Mouse (Mus musculus): ENCODE data around the gene Wfdc6a. TPM values are rescaled to one million over a fixed set of nuclear protein-coding genes. Genes with fewer than 3 reads are reported as not detected.

Wfdc6a gene
- polyA plus RNA-seq, 1 experiment from 2014 or later = 0.25 TPM

DNA sequence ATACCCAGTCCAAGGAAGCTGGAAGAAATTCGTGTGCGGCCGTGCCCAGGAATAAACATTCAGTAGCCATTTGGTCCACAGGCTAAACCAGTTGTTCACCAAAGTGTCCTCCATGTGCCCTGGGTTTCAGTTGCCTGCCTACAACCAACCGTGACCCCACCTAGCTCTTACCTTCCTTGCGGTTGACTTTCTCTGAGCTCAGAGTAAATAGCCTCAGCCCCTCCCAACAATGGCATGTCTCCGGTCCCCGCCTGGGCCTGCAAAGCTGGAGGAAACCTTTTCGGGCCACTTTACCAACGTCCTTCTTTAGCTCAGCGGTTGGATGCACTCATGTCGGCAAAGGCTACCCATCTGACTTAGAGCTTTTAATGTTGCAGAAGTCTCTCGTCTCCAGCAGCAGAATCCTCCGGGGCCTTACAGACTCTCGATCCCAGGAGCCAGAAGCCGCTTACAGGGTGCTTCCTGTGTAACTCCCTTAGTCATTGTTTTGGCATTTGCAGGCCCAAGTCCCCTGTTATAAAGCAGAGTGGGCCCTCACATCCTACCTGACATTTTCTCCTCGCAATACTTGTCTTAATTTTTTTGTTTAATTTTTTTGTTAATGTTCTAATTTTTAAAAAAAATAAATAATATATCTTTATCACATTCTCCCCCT, 26.1 kb downstream of the Wfdc6a start:
- Histone ChIP-seq H3K9ac (no peak overlapping the region), H3K27ac (no peak overlapping the region), H3K4me3 (replicated peaks; ENCODE audit: low read length) (no peak overlapping the region), H3K4me2 (replicated peaks) (no peak overlapping the region), H3K4me1 (replicated peaks; ENCODE audit: control insufficient read depth, insufficient read depth, low read length) (peaks cover 9% of the 10 kb centered on the region; the same call in 1 of the 2 replicates), H3K27me3 (ENCODE audit: control insufficient read depth, insufficient read depth, low read length) (peaks cover 16% of the 10 kb centered on the region; the same call in 1 of the 2 replicates), H3K36me3 (replicated peaks; ENCODE audit: control insufficient read depth, insufficient read depth) (no peaks in the 10 kb centered on the region), H3K9me3 (ENCODE audit: control insufficient read depth, low read length) (no peaks in the 10 kb centered on the region)
- ATAC-seq (ENCODE audit: low FRiP score) (no peak), DNase-seq (ENCODE audit: low spot score) (no peak)
- 61% methylated on average over 16 of the region's 16 CpGs for WGBS

DNA sequence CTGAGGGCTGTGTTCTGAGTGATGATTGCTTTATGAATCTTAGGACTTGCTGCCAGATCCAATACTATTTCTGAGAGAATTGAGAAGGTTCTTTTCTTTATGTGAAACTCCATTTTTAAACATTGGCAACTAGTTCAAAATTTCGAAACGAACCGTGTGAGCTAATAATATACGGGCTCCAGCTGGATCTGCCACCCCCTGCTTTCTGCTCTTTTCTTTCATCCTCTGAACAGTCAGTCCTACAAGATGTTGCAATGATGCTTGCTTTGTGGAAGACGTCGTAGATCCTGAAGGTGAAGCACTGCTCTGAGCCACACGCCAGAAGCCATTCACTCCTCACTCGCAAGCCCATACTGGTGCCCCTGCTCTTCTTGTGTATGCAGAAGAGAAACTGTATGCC, 26.8 kb downstream of the Wfdc6a start:
- Histone ChIP-seq H3K4me2 (replicated peaks) (no peak overlapping the region), H3K4me3 (replicated peaks; ENCODE audit: low read length) (no peak overlapping the region), H3K27me3 (ENCODE audit: control insufficient read depth, insufficient read depth, low read length) (peaks cover 14% of the 10 kb centered on the region; the same call in 1 of the 2 replicates), H3K9ac (no peak overlapping the region), H3K9me3 (ENCODE audit: control insufficient read depth, low read length) (no peaks in the 10 kb centered on the region), H3K36me3 (replicated peaks; ENCODE audit: control insufficient read depth, insufficient read depth) (no peaks in the 10 kb centered on the region), H3K4me1 (replicated peaks; ENCODE audit: control insufficient read depth, insufficient read depth, low read length) (peaks cover 4% of the 10 kb centered on the region; the same call in 1 of the 2 replicates), H3K27ac (no peak overlapping the region)
- 84% methylated on average over 8 of the region's 8 CpGs for WGBS
- no peak for DNase-seq (ENCODE audit: low spot score)
- no peak for ATAC-seq (ENCODE audit: low FRiP score)

DNA sequence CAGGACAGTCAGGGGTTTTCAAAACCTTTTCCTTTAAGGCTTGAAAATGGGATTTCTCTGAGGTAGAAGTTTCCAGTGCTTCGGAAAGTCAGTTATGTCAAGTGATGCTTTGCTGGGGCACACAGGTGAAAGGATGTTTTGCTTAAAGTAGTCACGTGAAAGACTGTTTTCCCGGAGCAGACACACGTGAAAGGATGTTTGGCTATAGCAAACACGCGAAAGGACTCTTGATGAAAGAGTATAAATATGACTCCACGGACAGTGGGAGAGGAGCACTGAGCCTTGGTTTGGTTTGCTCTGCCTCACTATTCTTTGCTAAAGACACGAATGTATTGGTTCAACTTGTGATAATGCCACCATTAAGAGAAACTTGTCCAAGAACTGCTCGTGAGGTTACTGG, 33.7 kb downstream of the Wfdc6a start:
- no peak overlapping the region for H3K27ac ChIP-seq
- H3K4me3 ChIP-seq (replicated peaks; ENCODE audit: low read length) = no peak overlapping the region
- ATAC-seq (ENCODE audit: low FRiP score) (no peak), DNase-seq (ENCODE audit: low spot score) (no peak)
- no peaks in the 10 kb centered on the region for H3K36me3 ChIP-seq (replicated peaks; ENCODE audit: control insufficient read depth, insufficient read depth)
- H3K27me3 ChIP-seq (ENCODE audit: control insufficient read depth, insufficient read depth, low read length) = no peaks in the 10 kb centered on the region
- 0 out of 2 replicates have a peak, but pooled peaks cover 7% of the 10 kb centered on the region for H3K4me1 ChIP-seq (replicated peaks; ENCODE audit: control insufficient read depth, insufficient read depth, low read length)
- H3K4me2 ChIP-seq (replicated peaks) = no peak overlapping the region
- no peaks in the 10 kb centered on the region for H3K9me3 ChIP-seq (ENCODE audit: control insufficient read depth, low read length)
- no peak overlapping the region for H3K9ac ChIP-seq
- WGBS = 91% methylated on average over 9 of the region's 9 CpGs

DNA sequence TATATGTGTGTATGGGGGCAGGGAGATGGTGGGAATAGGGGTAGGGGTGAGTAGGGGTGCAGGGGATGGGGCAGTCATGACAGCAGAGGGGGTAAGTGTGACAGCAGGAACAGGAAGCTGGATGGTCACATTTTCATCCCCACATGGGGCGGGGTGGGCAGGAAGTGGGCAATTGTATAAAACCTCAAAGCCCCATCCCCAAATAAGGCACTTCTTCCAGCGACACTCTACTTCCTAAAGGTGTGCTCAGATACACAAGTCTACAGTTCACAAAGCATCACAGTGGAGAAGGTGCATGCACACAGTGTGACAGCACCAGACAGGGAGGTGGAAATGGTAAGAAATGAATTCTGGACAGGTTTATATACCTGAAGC, 34.4 kb downstream of the Wfdc6a start:
- 92% methylated on average over 2 of the region's 2 CpGs for WGBS
- H3K4me3 ChIP-seq (replicated peaks; ENCODE audit: low read length) = no peak overlapping the region
- no peak for ATAC-seq (ENCODE audit: low FRiP score)
- H3K27me3 ChIP-seq (ENCODE audit: control insufficient read depth, insufficient read depth, low read length) = no peaks in the 10 kb centered on the region
- H3K4me2 ChIP-seq (replicated peaks) = no peak overlapping the region
- H3K36me3 ChIP-seq (replicated peaks; ENCODE audit: control insufficient read depth, insufficient read depth) = no peaks in the 10 kb centered on the region
- no peaks in the 10 kb centered on the region for H3K9me3 ChIP-seq (ENCODE audit: control insufficient read depth, low read length)
- H3K4me1 ChIP-seq (replicated peaks; ENCODE audit: control insufficient read depth, insufficient read depth, low read length) = 0 out of 2 replicates have a peak, but pooled peaks cover 7% of the 10 kb centered on the region
- no peak overlapping the region for H3K9ac ChIP-seq
- no peak for DNase-seq (ENCODE audit: low spot score)
- no peak overlapping the region for H3K27ac ChIP-seq

DNA sequence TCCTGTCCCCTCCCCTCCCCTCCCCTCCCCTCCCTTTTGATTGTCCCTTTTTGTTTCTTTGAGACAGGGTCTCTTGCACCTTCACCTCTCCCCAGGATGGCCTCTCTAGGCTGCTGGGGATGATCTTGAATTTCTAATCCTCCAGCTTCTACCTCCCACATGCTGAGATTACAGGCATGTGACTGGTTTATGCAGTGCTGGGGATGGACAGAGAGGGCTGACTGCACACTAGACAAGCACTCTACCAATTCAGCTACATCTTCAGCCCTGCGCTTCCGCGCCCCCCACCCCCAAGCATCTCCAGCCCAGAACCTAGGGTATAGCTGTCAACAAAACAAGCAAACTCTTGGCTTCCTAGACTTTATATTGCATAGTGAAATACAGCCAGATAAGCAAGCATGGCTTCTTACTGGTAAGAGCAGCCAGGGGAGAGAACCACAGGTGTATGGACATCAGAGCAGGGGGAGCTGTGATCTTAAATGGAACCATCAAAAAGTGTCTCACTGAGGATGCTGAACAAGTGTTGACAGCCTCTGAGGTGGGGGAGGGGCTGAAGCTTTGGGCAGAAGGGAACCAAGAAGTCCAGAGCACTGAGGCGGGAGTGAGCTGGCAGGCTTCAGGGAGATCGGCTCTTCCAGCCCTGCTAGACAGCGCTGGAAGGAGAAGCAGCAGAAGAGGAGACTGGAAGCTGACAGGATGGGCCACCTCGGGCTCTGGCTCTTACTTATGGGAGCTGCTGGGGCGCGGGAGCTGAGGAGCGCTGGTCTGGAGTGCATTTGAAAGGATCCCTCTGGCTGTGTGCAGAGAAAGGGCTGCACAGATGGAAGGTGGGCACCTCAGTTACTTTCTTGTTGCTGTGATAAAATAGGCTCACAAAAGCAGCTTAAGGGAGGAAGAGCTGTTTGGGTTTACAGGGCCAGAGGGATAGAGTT, 35.0 kb downstream of the Wfdc6a start:
- ATAC-seq (ENCODE audit: low FRiP score) (no peak), DNase-seq (ENCODE audit: low spot score) (no peak)
- no peak overlapping the region for H3K4me2 ChIP-seq (replicated peaks)
- H3K9me3 ChIP-seq (ENCODE audit: control insufficient read depth, low read length) = no peaks in the 10 kb centered on the region
- no peak overlapping the region for H3K27ac ChIP-seq
- no peak overlapping the region for H3K4me3 ChIP-seq (replicated peaks; ENCODE audit: low read length)
- no peaks in the 10 kb centered on the region for H3K36me3 ChIP-seq (replicated peaks; ENCODE audit: control insufficient read depth, insufficient read depth)
- peak overlapping the region; percentile 31; the same call in 1 of the 2 replicates for H3K9ac ChIP-seq
- WGBS = 14% methylated on average over 10 of the region's 10 CpGs
- 0 out of 2 replicates have a peak, but pooled peaks cover 7% of the 10 kb centered on the region for H3K4me1 ChIP-seq (replicated peaks; ENCODE audit: control insufficient read depth, insufficient read depth, low read length)
- no peaks in the 10 kb centered on the region for H3K27me3 ChIP-seq (ENCODE audit: control insufficient read depth, insufficient read depth, low read length)

DNA sequence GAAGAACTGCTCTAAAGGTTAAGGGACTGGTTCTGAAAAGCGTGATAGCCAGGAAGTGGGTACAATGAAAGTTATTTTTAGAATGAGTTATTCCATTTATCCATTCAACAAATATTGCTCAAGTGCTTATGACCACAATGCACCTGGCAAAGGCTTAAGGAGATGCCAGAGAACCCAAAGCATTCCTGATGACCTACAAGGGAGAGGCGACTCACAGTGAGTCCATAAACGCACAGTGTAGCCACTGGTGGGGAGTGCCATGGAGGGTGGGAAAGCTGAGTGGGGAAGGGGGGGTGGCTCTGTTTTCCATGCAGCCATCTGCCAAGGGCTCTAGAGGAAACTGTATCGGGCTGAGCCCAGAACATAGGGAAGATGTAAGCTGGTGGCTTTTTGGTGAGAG, 35.9 kb downstream of the Wfdc6a start:
- Histone ChIP-seq H3K4me1 (replicated peaks; ENCODE audit: control insufficient read depth, insufficient read depth, low read length) (0 out of 2 replicates have a peak, but pooled peaks cover 7% of the 10 kb centered on the region), H3K9ac (no peak overlapping the region), H3K9me3 (ENCODE audit: control insufficient read depth, low read length) (no peaks in the 10 kb centered on the region), H3K4me2 (replicated peaks) (no peak overlapping the region), H3K4me3 (replicated peaks; ENCODE audit: low read length) (no peak overlapping the region), H3K27ac (no peak overlapping the region), H3K27me3 (ENCODE audit: control insufficient read depth, insufficient read depth, low read length) (no peaks in the 10 kb centered on the region), H3K36me3 (replicated peaks; ENCODE audit: control insufficient read depth, insufficient read depth) (no peaks in the 10 kb centered on the region)
- ATAC-seq (ENCODE audit: low FRiP score) (no peak), DNase-seq (ENCODE audit: low spot score) (no peak)
- 48% methylated on average over 4 of the region's 4 CpGs for WGBS

DNA sequence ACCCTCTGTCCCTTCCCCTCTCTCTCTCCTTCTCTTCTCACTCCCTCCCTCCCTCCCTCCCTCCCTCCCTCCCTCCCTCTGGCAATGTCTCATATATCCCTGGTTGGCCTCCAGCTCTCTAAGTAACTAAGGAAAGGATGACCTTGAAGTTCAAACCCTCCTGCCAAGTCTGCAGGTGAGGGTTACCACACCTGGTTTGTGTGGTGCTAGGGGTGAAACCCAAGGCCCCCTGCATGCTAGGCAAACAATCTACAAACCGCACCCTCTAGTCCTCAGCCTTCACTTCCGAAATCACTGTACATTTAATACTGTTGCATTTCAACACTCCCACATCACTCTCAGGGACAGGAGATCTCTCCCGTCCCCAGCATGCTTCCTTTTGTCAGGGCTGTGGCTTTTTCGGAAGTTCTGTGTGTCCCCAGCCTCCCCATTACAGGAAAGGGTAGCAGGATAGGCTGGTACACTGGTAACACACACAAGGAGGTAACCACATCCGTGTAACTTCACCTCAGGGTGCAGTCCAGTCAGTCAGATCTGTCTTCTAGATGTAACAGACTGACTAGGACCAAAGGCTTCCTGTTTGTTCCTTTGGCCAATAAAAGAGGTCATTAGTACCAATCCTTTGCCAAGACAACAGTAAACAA, 40.7 kb downstream of the Wfdc6a start:
- Histone ChIP-seq H3K36me3 (replicated peaks; ENCODE audit: control insufficient read depth, insufficient read depth) (no peaks in the 10 kb centered on the region), H3K27ac (no peak overlapping the region), H3K4me3 (replicated peaks; ENCODE audit: low read length) (no peak overlapping the region), H3K9ac (no peak overlapping the region), H3K27me3 (ENCODE audit: control insufficient read depth, insufficient read depth, low read length) (no peaks in the 10 kb centered on the region), H3K4me1 (replicated peaks; ENCODE audit: control insufficient read depth, insufficient read depth, low read length) (no peaks in the 10 kb centered on the region), H3K4me2 (replicated peaks) (no peak overlapping the region), H3K9me3 (ENCODE audit: control insufficient read depth, low read length) (no peaks in the 10 kb centered on the region)
- ATAC-seq (ENCODE audit: low FRiP score) (no peak), DNase-seq (ENCODE audit: low spot score) (no peak)
- 56% methylated on average over 5 of the region's 5 CpGs for WGBS

DNA sequence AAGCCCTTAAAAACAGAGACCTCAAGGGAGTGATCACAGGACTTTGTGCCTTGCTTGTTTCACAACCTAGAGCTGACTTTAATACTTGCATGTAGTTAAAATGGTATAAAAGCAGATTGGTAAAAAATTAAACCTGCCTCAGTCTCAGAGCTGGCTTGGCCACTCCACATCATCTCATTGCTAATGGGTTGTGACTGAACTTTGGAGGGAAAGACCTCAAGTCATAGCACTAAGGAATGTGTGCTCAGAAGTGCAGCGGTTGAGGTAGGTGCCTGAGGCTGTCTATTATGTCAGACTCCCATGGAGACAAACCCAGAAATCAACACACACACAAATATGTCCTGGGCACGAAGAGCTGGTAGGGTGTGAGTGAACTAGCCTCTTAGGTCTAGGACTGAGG, 41.5 kb downstream of the Wfdc6a start:
- 73% methylated on average over 2 of the region's 2 CpGs for WGBS
- Histone ChIP-seq H3K9me3 (ENCODE audit: control insufficient read depth, low read length) (no peaks in the 10 kb centered on the region), H3K36me3 (replicated peaks; ENCODE audit: control insufficient read depth, insufficient read depth) (no peaks in the 10 kb centered on the region), H3K9ac (no peak overlapping the region), H3K4me2 (replicated peaks) (no peak overlapping the region), H3K27ac (no peak overlapping the region), H3K4me3 (replicated peaks; ENCODE audit: low read length) (no peak overlapping the region), H3K27me3 (ENCODE audit: control insufficient read depth, insufficient read depth, low read length) (no peaks in the 10 kb centered on the region), H3K4me1 (replicated peaks; ENCODE audit: control insufficient read depth, insufficient read depth, low read length) (no peaks in the 10 kb centered on the region)
- DNase-seq (ENCODE audit: low spot score) (no peak), ATAC-seq (ENCODE audit: low FRiP score) (no peak)

DNA sequence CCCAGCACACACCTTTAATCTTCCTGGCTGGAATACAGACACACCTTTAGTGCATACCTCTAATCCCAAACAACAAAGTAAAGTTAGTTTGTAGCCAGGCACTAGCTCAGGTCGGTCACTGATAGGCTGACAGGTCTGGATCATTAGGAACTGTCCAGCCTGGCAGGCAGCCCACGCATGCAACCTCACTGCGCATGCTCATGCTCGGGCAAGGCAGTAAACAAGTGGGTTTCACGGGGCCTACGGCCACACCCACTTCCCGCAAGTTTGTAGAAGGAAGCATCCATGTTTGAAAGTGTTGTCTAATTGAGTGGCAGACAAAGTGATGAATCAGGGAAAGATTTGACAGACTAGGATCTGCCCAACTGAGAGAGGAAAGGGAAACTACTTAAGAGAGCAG, 42.6 kb downstream of the Wfdc6a start:
- H3K9me3 ChIP-seq (ENCODE audit: control insufficient read depth, low read length) = no peaks in the 10 kb centered on the region

More for the DNA sequence above, 42.6 kb downstream of the Wfdc6a start:
- no peaks in the 10 kb centered on the region for H3K27me3 ChIP-seq (ENCODE audit: control insufficient read depth, insufficient read depth, low read length)
- ATAC-seq (ENCODE audit: low FRiP score) (no peak), DNase-seq (ENCODE audit: low spot score) (no peak)
- H3K9ac ChIP-seq = no peak overlapping the region
- no peak overlapping the region for H3K4me2 ChIP-seq (replicated peaks)
- 89% methylated on average over 7 of the region's 7 CpGs for WGBS
- H3K36me3 ChIP-seq (replicated peaks; ENCODE audit: control insufficient read depth, insufficient read depth) = no peaks in the 10 kb centered on the region
- no peak overlapping the region for H3K27ac ChIP-seq
- H3K4me1 ChIP-seq (replicated peaks; ENCODE audit: control insufficient read depth, insufficient read depth, low read length) = no peaks in the 10 kb centered on the region
- H3K4me3 ChIP-seq (replicated peaks; ENCODE audit: low read length) = no peak overlapping the region

Data from hindbrain, embryonic 14.5 days (tissue).